Mouse (Mus musculus) lung, postnatal 4 days (tissue): ENCODE data around the gene Olfr58.
"Not testable (repeated sequence)": the region's sequence is repeated elsewhere in the genome, so short reads cannot be mapped to it uniquely, and the experiment has no call there.

Experiments
- DNase-seq, 2 experiments: peaks; one replicate each; pipeline ENCODE4 v3.0.0; 2021

Gene Olfr58

GRCm38 (mm10) chr9:19779983-19780382 is at the start of gene Olfr58:
Gene Olfr58 (plus strand): TSS chr9:19780283.
- DNase-seq = no peak

- DNase-seq = no peak
Measured at GRCm38 (mm10) chr9:19769136-19769535, 10.9 kb upstream of the Olfr58 start.

GRCm38 (mm10) chr9:19769701-19770100 is 10.4 kb upstream of the Olfr58 start:
- DNase-seq = no peak

GRCm38 (mm10) chr9:19803000-19803399 is 22.9 kb downstream of the Olfr58 start:
- DNase-seq = no peak

GRCm38 (mm10) chr9:19804606-19805005 is 24.5 kb downstream of the Olfr58 start, which contains the start of gene Olfr859:
Gene Olfr859 (plus strand): TSS chr9:19804906.
- not testable (repeated sequence) for DNase-seq
